Mouse (Mus musculus) cerebellum, adult 2 months (tissue): ENCODE measurements at regions not wholly inside any gene's neighbourhood (a gene's known extent, or its start where the extent isn't known, plus 50 kb on each side); places are given as distances from the start of the nearest gene placed in this dataset.

Source experiments
- DNase-seq, 2 experiments: peaks; one replicate each; pipeline ENCODE4 v3.0.0; 2021
- H3K27ac ChIP-seq: fragments of 200-500 bp; 2 replicates; pipeline ENCODE4 v1.5.1; 2012; ENCODE audit warnings: low read length, control low read depth, inconsistent platforms; ENCODE audit not compliant: insufficient read depth
- H3K27me3 ChIP-seq: fragments of 200-500 bp; 2 replicates; pipeline ENCODE4 v1.6.1; 2012; ENCODE audit warnings: inconsistent platforms, mild to moderate bottlenecking, low read length, moderate library complexity; ENCODE audit not compliant: control insufficient read depth, insufficient read depth
- H3K4me1 ChIP-seq: fragments of 200-500 bp; 2 replicates; pipeline ENCODE4 v1.6.1; 2011; ENCODE audit warnings: low read length; ENCODE audit not compliant: control insufficient read depth, insufficient read depth
- H3K4me3 ChIP-seq: fragments of 200-500 bp; replicated peaks from 2 replicates; pipeline ENCODE3; 2011; ENCODE audit warnings: mild to moderate bottlenecking, low read depth, low read length, control low read depth; ENCODE audit not compliant: insufficient read depth
- CTCF ChIP-seq: fragments of 200-500 bp; IDR thresholded peaks from 2 replicates; pipeline ENCODE4 v1.5.1; 2011; ENCODE audit warnings: low read depth, mild to moderate bottlenecking, control low read depth, low read length, moderate library complexity, borderline replicate concordance; ENCODE audit not compliant: insufficient read depth
- POLR2A ChIP-seq: fragments of 200-500 bp; IDR thresholded peaks from 2 replicates; pipeline ENCODE4 v1.6.1; 2011; ENCODE audit warnings: low read length, control low read depth, borderline replicate concordance; ENCODE audit not compliant: insufficient read depth
- WGBS: fragments of 180-500 bp; shearing (Covaris S2); methylation state at CpG from one replicate; pipeline ENCODE4 v1.1.7; 2018; 5-methylcytosine and 5-hydroxymethylcytosine counted together

DNA sequence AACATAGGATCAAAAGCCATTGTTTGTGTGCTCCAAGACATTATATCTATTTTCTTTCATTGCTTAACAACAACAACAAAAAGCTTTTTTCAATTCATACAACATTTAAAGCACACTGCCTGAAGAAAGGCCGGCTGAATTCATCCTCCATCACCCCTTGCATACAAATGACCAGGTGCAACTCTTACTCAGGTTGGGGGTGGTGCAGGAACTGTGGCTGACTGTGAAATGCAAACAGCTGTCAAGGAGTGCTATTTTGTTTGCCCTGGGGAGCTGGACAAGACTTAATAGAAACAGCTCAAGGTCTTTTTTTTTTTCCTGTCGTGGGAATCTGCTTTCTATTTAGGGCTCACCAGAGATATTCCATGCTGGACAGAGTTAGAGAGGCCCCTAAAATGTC, 406.6 kb upstream of the Cldn34d start:
- Histone ChIP-seq H3K27ac (no peak overlapping the region), H3K4me1 (no peaks in the 10 kb centered on the region), H3K4me3 (no peak overlapping the region), H3K27me3 (no peaks in the 10 kb centered on the region)
- 8% methylated on average over 2 of the region's 2 CpGs for WGBS
- DNase-seq: no peak
- TF ChIP-seq POLR2A (no peak), CTCF (no peak)

DNA sequence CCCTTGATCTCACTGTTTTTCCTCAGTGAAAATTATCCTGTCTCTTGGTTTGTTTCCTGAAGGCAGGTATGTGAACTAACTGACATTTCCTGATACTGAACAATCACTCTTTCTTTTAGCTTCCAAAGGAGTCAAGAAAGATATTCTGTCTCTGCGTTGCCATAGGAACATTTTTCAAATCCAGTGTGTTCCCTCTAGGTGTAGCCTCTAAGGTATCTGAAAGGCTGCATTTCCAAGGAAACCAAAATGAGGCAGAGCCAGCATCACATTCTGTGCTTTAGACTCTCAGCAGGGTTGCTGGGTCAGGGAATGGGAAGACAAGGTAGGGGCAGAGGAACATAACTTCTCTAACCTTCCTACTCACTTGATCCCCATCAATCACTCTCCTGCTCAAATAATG, 411.2 kb upstream of the Cldn34d start:
- H3K27me3 ChIP-seq: no peaks in the 10 kb centered on the region
- no peak overlapping the region for H3K4me3 ChIP-seq
- DNase-seq: no peak
- TF ChIP-seq POLR2A: no peak
- no peak for TF ChIP-seq CTCF
- H3K4me1 ChIP-seq: no peaks in the 10 kb centered on the region
- WGBS: 78% methylated on average over 1 of the region's 1 CpGs
- no peak overlapping the region for H3K27ac ChIP-seq

DNA sequence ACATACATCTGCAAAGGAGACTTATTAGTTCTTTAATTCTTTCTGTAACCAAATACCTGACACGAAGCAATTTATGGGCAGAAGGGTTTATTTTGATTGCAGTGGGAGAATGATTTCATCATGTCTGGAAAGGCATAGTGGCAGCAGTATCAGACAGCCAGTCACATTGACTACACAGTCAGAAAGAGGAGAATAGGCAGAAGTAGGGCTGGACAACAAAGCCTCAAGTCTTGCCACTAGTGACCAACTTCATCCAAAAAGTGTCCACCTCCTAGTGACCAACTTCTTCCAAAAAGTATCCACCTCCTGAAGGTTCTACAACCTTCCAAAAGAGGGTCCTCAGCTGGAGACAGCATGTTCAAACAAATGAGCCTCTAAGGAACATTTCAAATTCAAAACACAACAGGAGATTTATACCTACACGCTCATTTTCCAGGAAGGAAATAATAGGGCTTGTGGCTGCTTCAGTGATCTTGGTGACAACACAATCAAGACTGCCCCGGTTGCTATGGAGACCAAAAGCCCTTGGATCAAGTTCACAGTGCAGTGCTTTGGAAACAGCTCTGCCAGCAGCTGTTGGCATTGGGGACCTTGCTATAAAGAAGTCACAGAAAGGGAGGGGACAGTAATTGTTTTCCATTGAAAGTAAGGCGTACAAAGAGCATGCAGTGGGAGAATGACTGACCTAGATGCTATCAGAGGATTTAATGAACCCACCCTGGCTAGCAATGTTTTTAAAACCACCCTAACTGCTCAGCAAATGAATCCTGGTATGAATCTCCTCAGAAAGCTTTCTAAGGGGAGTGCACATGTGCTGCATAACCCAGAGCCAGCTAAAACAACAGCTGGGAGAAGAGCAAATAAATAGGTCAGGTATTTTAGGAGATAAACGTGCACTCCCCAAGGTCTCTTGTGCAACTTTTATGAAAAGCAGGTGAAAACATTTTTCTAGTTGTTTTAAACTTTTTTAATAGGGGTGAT, 448.0 kb upstream of the Cldn34d start:
- no peak overlapping the region for H3K27ac ChIP-seq
- no peak for TF ChIP-seq POLR2A
- TF ChIP-seq CTCF: no peak
- DNase-seq: peak in 1 of 2 experiments; percentile 0
- no peaks in the 10 kb centered on the region for H3K27me3 ChIP-seq
- H3K4me3 ChIP-seq: no peak overlapping the region
- no peaks in the 10 kb centered on the region for H3K4me1 ChIP-seq
- WGBS: 20% methylated on average over 5 of the region's 5 CpGs

DNA sequence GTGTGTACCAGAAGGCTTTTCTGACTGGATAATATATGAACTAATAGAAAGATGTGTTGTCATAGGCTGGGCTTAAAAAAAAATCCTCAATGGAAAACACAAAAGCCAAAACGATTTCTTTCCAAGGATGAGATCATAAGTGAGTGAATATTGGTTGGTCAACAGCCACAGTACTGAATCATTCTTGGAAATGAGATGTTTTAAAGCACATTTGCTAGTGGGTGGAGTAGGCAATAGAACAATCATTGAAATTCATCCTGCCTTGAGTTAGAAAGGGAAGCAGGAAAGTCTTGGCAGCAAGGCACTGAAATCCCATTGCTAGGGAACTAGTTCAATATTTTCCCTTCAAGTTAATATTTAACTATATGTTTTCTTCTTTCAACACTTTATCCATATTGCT, 449.3 kb upstream of the Cldn34d start:
- H3K27me3 ChIP-seq: no peaks in the 10 kb centered on the region
- WGBS: 35% methylated on average over 1 of the region's 1 CpGs
- no peak for TF ChIP-seq POLR2A
- TF ChIP-seq CTCF: no peak
- no peak overlapping the region for H3K27ac ChIP-seq
- H3K4me3 ChIP-seq: no peak overlapping the region
- H3K4me1 ChIP-seq: no peaks in the 10 kb centered on the region
- no peak for DNase-seq

DNA sequence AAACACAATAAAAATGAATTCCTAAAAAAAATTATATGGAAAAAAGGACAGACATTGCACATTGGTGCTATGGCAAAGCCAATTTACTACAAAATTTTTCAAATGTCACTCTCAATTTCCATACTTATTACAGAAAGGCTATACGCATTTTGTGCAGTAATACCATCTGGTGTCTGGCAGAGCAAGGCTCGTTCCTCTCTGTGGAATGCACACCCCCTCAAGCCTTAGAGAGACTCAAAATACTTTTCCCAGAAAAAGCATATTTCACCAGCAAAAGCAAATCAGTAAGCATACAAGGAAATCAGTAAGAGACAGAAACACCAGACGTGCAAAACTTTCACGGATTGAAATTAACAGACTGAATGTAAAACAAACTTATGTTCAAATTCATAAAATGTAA, 431.0 kb upstream of the Tbl1x start:
- H3K4me3 ChIP-seq: no peak overlapping the region
- DNase-seq: no peak
- 55% methylated on average over 4 of the region's 4 CpGs for WGBS
- H3K27me3 ChIP-seq: no peaks in the 10 kb centered on the region
- TF ChIP-seq POLR2A (no peak), CTCF (no peak)
- H3K27ac ChIP-seq: no peak overlapping the region
- no peaks in the 10 kb centered on the region for H3K4me1 ChIP-seq

DNA sequence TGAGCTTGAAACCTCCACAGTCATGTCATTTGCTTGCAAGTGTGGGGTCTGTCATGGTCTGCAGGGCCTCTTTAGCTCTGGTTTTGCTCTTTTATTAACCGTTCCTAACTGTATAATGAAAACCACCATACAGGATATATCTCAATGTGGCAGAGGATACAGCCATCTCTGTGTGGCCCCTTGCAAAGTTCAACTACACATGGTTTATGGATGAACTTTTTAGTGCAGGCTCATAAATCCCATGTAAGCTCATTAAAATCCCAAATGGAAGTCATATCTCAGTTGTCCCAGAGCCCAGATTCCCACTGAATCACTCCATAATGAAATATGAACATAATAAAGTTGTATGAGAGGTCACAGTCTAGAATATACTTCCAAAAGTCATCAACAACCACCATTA, 428.1 kb upstream of the Tbl1x start:
- H3K4me3 ChIP-seq: no peak overlapping the region
- TF ChIP-seq POLR2A: no peak
- TF ChIP-seq CTCF: no peak
- DNase-seq: no peak
- H3K4me1 ChIP-seq: no peaks in the 10 kb centered on the region
- H3K27ac ChIP-seq: no peak overlapping the region
- H3K27me3 ChIP-seq: no peaks in the 10 kb centered on the region
- WGBS: 86% methylated on average over 1 of the region's 1 CpGs

DNA sequence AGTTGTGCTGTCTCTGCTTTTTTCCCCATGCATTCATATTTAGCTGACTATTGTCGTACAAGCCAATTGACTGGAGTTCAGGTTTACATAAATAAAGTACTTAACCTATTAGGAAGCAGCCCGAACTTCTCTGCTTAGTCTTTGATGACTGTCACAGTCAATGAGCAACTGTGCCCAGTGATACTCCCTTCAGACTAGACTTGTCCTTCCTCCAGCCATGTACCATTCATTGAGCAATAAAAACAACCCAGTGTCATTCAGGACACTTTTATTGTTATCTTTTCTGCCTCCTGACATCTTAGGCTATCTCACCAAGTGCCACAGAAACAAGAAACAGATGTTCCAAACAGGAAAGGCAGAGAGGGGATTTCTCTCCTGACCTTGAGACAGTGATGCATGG, 389.1 kb upstream of the Tbl1x start:
- DNase-seq: no peak
- TF ChIP-seq CTCF (no peak), POLR2A (no peak)
- WGBS: 73% methylated on average over 2 of the region's 2 CpGs
- H3K4me1 ChIP-seq: no peaks in the 10 kb centered on the region
- no peak overlapping the region for H3K27ac ChIP-seq
- no peaks in the 10 kb centered on the region for H3K27me3 ChIP-seq
- H3K4me3 ChIP-seq: no peak overlapping the region
